Mouse (Mus musculus) CH12.LX (cell line): Measurements from ENCODE around the gene Ftsj3.

Source experiments
- CHD2 ChIP-seq: IDR thresholded peaks from 2 replicates; pipeline ENCODE4 v1.6.1; 2011; ENCODE audit warnings: low read length, improper control_type of control experiment
- CTCF ChIP-seq, 2 experiments: IDR thresholded peaks in 1 of 2; conservative IDR thresholded peaks in 1 of 2; 2 replicates each; pipeline ENCODE4 v1.5.1; 2011 to 2012; ENCODE audit warnings: low read depth in 2 of 2, low read length in 2 of 2, improper control_type of control experiment in 1 of 2, inconsistent platforms in 1 of 2, mild to moderate bottlenecking in 1 of 2, moderate library complexity in 1 of 2
- EP300 ChIP-seq: IDR thresholded peaks from 2 replicates; pipeline ENCODE4 v1.6.1; 2011; ENCODE audit warnings: low read length, improper control_type of control experiment
- HCFC1 ChIP-seq: IDR thresholded peaks from 2 replicates; pipeline ENCODE4 v1.6.1; 2012; ENCODE audit warnings: low read depth, mild to moderate bottlenecking, inconsistent platforms, low read length, improper control_type of control experiment
- IRF4 ChIP-seq: IDR thresholded peaks from 2 replicates; pipeline ENCODE4 v1.6.1; 2014; ENCODE audit warnings: low read depth, mild to moderate bottlenecking, inconsistent platforms, low read length, improper control_type of control experiment
- MAFK ChIP-seq: IDR thresholded peaks from 2 replicates; pipeline ENCODE4 v1.6.1; 2011; ENCODE audit warnings: low read length, improper control_type of control experiment; ENCODE audit not compliant: insufficient replicate concordance
- MAX ChIP-seq: IDR thresholded peaks from 2 replicates; pipeline ENCODE4 v1.6.1; 2011; ENCODE audit warnings: low read length, improper control_type of control experiment
- POLR2A ChIP-seq: IDR thresholded peaks from 2 replicates; pipeline ENCODE4 v1.6.1; 2011; ENCODE audit warnings: low read depth, mild to moderate bottlenecking, improper control_type of control experiment, low read length
- POLR2AphosphoS2 ChIP-seq: IDR thresholded peaks from 2 replicates; pipeline ENCODE4 v1.6.1; 2011; ENCODE audit warnings: low read depth, low read length, improper control_type of control experiment
- SIN3A ChIP-seq: IDR thresholded peaks from 2 replicates; pipeline ENCODE4 v1.6.1; 2012; ENCODE audit warnings: low read length, improper control_type of control experiment, inconsistent platforms
- TBP ChIP-seq: conservative IDR thresholded peaks from 2 replicates; pipeline ENCODE4 v1.6.1; 2011; ENCODE audit warnings: low read depth, low read length, improper control_type of control experiment
- UBTF ChIP-seq: IDR thresholded peaks from 2 replicates; pipeline ENCODE4 v1.6.1; 2012; ENCODE audit warnings: low read depth, mild to moderate bottlenecking, inconsistent platforms, low read length, improper control_type of control experiment, moderate library complexity
- USF1 ChIP-seq: IDR thresholded peaks from 2 replicates; pipeline ENCODE4 v1.6.1; 2014; ENCODE audit warnings: low read depth, mild to moderate bottlenecking, inconsistent platforms, low read length, improper control_type of control experiment

DNA sequence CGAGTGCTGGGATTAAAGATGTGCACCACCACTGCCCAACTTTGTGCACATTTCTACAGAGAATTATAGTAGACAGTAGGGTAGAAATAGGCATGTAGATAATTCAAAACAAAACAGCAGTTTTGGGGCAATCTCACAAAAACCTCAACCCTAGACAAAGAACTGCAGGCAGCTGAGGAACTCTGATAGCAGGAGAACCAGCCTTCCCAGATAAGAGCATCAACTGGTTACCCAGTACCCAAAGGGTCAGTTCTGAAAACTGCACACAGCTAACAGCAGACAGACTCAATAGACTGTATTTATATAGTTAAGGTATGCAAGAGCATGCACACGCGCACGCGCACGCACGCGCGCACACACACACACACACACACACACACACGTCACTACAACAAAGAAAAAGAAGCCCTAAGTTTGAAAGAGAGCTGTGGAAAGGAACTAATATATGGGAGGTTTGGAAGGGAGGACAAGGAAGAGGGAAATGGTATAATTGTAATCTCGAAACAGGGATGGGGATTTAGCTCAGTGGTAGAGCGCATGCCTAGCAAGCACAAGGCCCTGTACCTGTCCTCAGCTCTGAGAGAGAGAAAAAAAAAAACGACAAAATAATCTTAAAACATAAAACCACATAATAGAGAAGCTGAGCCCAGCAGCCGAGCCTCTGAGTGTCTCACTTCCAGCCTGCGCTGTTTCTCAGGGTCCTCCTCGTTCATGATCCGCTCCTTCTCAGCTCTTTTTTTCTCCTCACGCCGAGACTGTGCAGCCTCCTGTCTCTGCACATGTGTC, 54.3 kb downstream of the Ftsj3 start:
- TF ChIP-seq POLR2A (no peak), MAFK (no peak), HCFC1 (no peak), CTCF (conservative IDR thresholded peaks at IDR 0.05 in 1 of 2, IDR thresholded peaks at IDR 0.05 in 1 of 2; ENCODE audit: low read depth in 2 of 2, low read length in 2 of 2) (no peak), SIN3A (no peak), USF1 (no peak), EP300 (no peak), CHD2 (no peak), POLR2AphosphoS2 (no peak), TBP (no peak), IRF4 (0 out of 2 replicates have a peak, but pooled peaks have one; percentile 1), MAX (no peak), UBTF (no peak)
